Mouse (Mus musculus): ENCODE results near the gene Hcfc1. TPM values are rescaled to one million over a fixed set of nuclear protein-coding genes. Genes with fewer than 3 reads are reported as not detected.

The Hcfc1 gene
- polyA plus RNA-seq, 1 experiment from 2014 or later, result 35.6 TPM

GRCm38 (mm10) chrX:73941860-73942259 lies 24.3 kb downstream of the Hcfc1 start:
- no peaks in the 10 kb centered on the region for H3K27me3 ChIP-seq (ENCODE audit: control insufficient read depth, insufficient read depth, low read length)
- no peaks in the 10 kb centered on the region for H3K9me3 ChIP-seq (ENCODE audit: control insufficient read depth, low read length)
- no peak overlapping the region for H3K4me2 ChIP-seq (ENCODE audit: low read length)
- no peak overlapping the region for H3K4me3 ChIP-seq (ENCODE audit: control insufficient read depth in 1 of 2, insufficient read depth in 1 of 2, low read depth in 1 of 2, low read length in 2 of 2)
- H3K4me1 ChIP-seq (ENCODE audit: control insufficient read depth in 2 of 2, insufficient read depth in 2 of 2, low read length in 2 of 2), result peaks cover 0 to 3% of the 10 kb centered on the region in 2 experiments; a peak in 1 of 4 replicates
- WGBS, result 37% methylated on average over 2 of the region's 2 CpGs
- H3K9ac ChIP-seq (ENCODE audit: low read length), result no peak overlapping the region
- peak overlapping the region; percentile 32 to 57; a peak in 2 of 4 replicates for H3K27ac ChIP-seq (replicated peaks in 1 of 2; ENCODE audit: control insufficient read depth in 1 of 2, insufficient read depth in 1 of 2, low read depth in 2 of 2, low read length in 2 of 2)
- H3K36me3 ChIP-seq (ENCODE audit: control insufficient read depth, insufficient read depth, low read length), result peaks cover 53% of the 10 kb centered on the region
- no peak for ATAC-seq (ENCODE audit: insufficient number of reproducible peaks, insufficient read depth, low FRiP score, low read depth)

DNA sequence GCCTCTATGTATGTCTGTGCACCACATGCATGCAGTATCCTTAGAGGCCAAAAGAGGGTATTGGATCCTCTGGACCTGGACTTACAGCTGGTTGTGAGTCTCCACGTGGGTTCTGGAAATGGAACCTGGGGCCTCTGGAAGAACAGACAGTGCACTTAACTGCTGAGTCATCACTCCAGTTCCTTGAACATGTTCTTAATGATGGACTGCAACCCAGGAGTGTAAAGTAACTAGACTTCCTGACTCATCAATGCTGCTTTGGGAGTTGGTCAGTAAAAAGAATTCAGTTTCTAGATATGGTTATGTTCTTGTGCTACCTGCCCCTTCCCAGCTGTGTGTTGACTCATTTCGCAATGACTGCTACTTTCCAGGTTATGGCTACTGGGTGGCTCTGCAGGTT lies 34.3 kb downstream of the Hcfc1 start:
- Histone ChIP-seq H3K9me3 (ENCODE audit: control insufficient read depth, low read length) (no peaks in the 10 kb centered on the region), H3K4me2 (ENCODE audit: low read length) (no peak overlapping the region), H3K4me1 (ENCODE audit: control insufficient read depth in 2 of 2, insufficient read depth in 2 of 2, low read length in 2 of 2) (0 out of 4 replicates have a peak, but pooled peaks cover 0 to 2% of the 10 kb centered on the region in 2 experiments), H3K9ac (ENCODE audit: low read length) (no peak overlapping the region), H3K4me3 (ENCODE audit: control insufficient read depth in 1 of 2, insufficient read depth in 1 of 2, low read depth in 1 of 2, low read length in 2 of 2) (no peak overlapping the region), H3K27me3 (ENCODE audit: control insufficient read depth, insufficient read depth, low read length) (no peaks in the 10 kb centered on the region), H3K27ac (replicated peaks in 1 of 2; ENCODE audit: control insufficient read depth in 1 of 2, insufficient read depth in 1 of 2, low read depth in 2 of 2, low read length in 2 of 2) (no peak overlapping the region), H3K36me3 (ENCODE audit: control insufficient read depth, insufficient read depth, low read length) (no peaks in the 10 kb centered on the region)
- 73% methylated on average over 2 of the region's 2 CpGs for WGBS
- no peak for ATAC-seq (ENCODE audit: insufficient number of reproducible peaks, insufficient read depth, low FRiP score, low read depth)

GRCm38 (mm10) chrX:73930402-73931062 lies 35.6 kb downstream of the Hcfc1 start, which contains the start of gene Renbp:
Gene Renbp, minus strand, starts transcription at chrX:73930850.
- Histone ChIP-seq H3K4me1 (ENCODE audit: control insufficient read depth in 2 of 2, insufficient read depth in 2 of 2, low read length in 2 of 2) (0 out of 4 replicates have a peak, but pooled peaks cover 0 to 2% of the 10 kb centered on the region in 2 experiments), H3K9me3 (ENCODE audit: control insufficient read depth, low read length) (no peaks in the 10 kb centered on the region), H3K36me3 (ENCODE audit: control insufficient read depth, insufficient read depth, low read length) (peaks cover 8% of the 10 kb centered on the region), H3K4me2 (ENCODE audit: low read length) (peak within 1 kb of the TSS; percentile 64), H3K27ac (replicated peaks in 1 of 2; ENCODE audit: control insufficient read depth in 1 of 2, insufficient read depth in 1 of 2, low read depth in 2 of 2, low read length in 2 of 2) (no peak within 1 kb of the TSS), H3K9ac (ENCODE audit: low read length) (peak within 1 kb of the TSS; percentile 62), H3K4me3 (ENCODE audit: control insufficient read depth in 1 of 2, insufficient read depth in 1 of 2, low read depth in 1 of 2, low read length in 2 of 2) (peak within 1 kb of the TSS; percentile 41 to 44), H3K27me3 (ENCODE audit: control insufficient read depth, insufficient read depth, low read length) (no peaks in the 10 kb centered on the region)
- peak; percentile 88 for ATAC-seq (ENCODE audit: insufficient number of reproducible peaks, insufficient read depth, low FRiP score, low read depth)
- WGBS, result 33% methylated on average over 17 of the region's 17 CpGs

DNA sequence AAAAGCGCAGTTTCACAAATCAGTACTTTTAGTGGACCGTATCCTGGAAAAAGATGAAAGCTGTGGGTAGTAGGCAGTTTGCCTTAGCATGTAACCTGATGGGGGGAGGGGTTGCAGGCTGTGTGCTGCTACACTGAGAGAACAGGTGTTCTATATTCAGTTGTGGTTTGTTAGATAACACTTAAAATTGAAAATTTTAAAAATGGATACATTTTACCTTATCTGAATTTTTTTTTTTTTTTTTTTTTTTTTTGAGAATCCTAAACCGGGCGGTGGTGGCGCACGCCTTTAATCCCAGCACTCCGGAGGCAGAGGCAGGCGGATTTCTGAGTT lies 43.6 kb downstream of the Hcfc1 start:
- Histone ChIP-seq H3K36me3 (ENCODE audit: control insufficient read depth, insufficient read depth, low read length) (peaks cover 40% of the 10 kb centered on the region), H3K9me3 (ENCODE audit: control insufficient read depth, low read length) (no peaks in the 10 kb centered on the region), H3K27ac (replicated peaks in 1 of 2; ENCODE audit: control insufficient read depth in 1 of 2, insufficient read depth in 1 of 2, low read depth in 2 of 2, low read length in 2 of 2) (peak overlapping the region; percentile 66 to 83; a peak in 3 of 4 replicates), H3K27me3 (ENCODE audit: control insufficient read depth, insufficient read depth, low read length) (no peaks in the 10 kb centered on the region), H3K4me1 (ENCODE audit: control insufficient read depth in 2 of 2, insufficient read depth in 2 of 2, low read length in 2 of 2) (0 out of 4 replicates have a peak, but pooled peaks cover 0 to 4% of the 10 kb centered on the region in 2 experiments), H3K4me2 (ENCODE audit: low read length) (peak overlapping the region; percentile 74), H3K4me3 (ENCODE audit: control insufficient read depth in 1 of 2, insufficient read depth in 1 of 2, low read depth in 1 of 2, low read length in 2 of 2) (peak overlapping the region; percentile 51 to 60), H3K9ac (ENCODE audit: low read length) (peak overlapping the region; percentile 67; the same call in 1 of the 2 replicates)
- WGBS, result 81% methylated on average over 8 of the region's 8 CpGs
- ATAC-seq (ENCODE audit: insufficient number of reproducible peaks, insufficient read depth, low FRiP score, low read depth), result no peak

DNA sequence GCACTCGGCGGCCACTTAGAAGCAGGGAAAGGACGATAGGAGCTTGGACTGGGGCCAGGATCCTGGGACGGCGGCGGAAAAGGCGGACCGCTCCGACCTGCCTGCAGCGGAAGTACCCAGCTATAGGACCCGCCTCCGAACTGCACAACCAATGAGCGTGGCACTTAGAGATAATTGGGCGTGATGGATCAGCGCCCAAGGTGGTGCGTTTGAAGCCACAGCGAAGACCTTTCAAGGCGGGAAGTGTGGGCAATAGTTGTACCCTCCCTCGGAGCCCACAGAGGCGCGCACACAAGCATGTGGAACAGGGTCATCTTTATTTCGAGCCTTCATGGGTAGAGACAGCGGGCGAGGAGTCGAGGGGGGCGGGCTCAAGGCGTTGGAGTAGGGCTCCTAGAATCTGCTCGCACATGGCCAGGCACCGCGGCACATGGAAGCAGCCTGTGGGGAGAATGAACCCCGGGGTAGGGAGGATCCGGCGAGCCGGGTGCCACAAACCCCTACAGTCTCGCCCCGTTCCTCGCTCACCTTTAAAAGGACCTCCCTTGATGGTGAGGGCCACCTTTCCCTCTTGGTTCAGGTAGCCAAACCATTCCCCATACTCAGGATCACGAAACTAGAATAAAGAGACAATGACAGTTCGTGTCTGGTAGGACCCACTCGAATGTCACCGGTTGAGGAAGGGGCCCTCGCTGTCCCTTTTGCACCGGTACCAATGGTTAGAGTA lies 44.2 kb downstream of the Hcfc1 start, which contains the start of the genes Arhgap4 and Naa10:
Arhgap4 (minus strand) TSS at position 48 of the 727 bp plus-strand sequence.
Naa10 (minus strand) TSS at position 122 of the 727 bp plus-strand sequence.
- peaks cover 46% of the 10 kb centered on the region for H3K36me3 ChIP-seq (ENCODE audit: control insufficient read depth, insufficient read depth, low read length)
- ATAC-seq (ENCODE audit: insufficient number of reproducible peaks, insufficient read depth, low FRiP score, low read depth), result peak; percentile 94
- peak within 1 kb of the TSS; percentile 51 to 65 for H3K4me3 ChIP-seq (ENCODE audit: control insufficient read depth in 1 of 2, insufficient read depth in 1 of 2, low read depth in 1 of 2, low read length in 2 of 2)
- 16% methylated on average over 43 of the region's 43 CpGs for WGBS
- H3K27ac ChIP-seq (replicated peaks in 1 of 2; ENCODE audit: control insufficient read depth in 1 of 2, insufficient read depth in 1 of 2, low read depth in 2 of 2, low read length in 2 of 2), result peak within 1 kb of the TSS; percentile 79 to 83
- H3K9ac ChIP-seq (ENCODE audit: low read length), result peak within 1 kb of the TSS; percentile 80
- H3K27me3 ChIP-seq (ENCODE audit: control insufficient read depth, insufficient read depth, low read length), result no peaks in the 10 kb centered on the region
- H3K4me2 ChIP-seq (ENCODE audit: low read length), result peak within 1 kb of the TSS; percentile 74
- H3K4me1 ChIP-seq (ENCODE audit: control insufficient read depth in 2 of 2, insufficient read depth in 2 of 2, low read length in 2 of 2), result 0 out of 4 replicates have a peak, but pooled peaks cover 0 to 4% of the 10 kb centered on the region in 2 experiments
- no peaks in the 10 kb centered on the region for H3K9me3 ChIP-seq (ENCODE audit: control insufficient read depth, low read length)

DNA sequence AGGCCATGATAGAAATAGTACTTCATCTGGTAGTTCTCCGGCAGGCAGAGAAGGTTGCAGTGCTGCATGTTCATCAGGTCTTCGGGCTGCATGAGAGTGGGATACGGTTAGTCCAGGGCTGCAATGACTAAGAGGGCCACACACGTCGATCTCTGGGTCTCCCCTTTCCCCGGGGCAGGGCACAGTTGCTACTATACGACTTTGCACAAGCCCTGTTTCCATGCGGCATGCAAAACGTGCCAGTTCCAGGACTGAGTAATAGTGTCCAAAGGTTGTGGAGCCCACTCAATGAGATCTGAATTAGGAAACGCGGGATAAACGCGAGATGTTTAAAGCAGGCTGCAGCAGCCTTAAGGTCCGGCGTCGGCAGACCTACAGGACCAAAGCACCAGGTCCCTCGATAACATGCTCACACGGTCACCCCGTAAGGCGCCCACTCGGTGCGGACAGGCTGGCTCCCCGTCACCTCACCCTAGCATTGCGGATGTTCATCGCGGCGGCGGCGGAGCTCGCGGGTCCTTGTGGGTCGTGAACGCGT lies 44.8 kb downstream of the Hcfc1 start:
- Histone ChIP-seq H3K9ac (ENCODE audit: low read length) (peak overlapping the region; percentile 80), H3K27me3 (ENCODE audit: control insufficient read depth, insufficient read depth, low read length) (no peaks in the 10 kb centered on the region), H3K36me3 (ENCODE audit: control insufficient read depth, insufficient read depth, low read length) (peaks cover 46% of the 10 kb centered on the region), H3K4me2 (ENCODE audit: low read length) (peak overlapping the region; percentile 69), H3K9me3 (ENCODE audit: control insufficient read depth, low read length) (no peaks in the 10 kb centered on the region), H3K4me1 (ENCODE audit: control insufficient read depth in 2 of 2, insufficient read depth in 2 of 2, low read length in 2 of 2) (0 out of 4 replicates have a peak, but pooled peaks cover 0 to 4% of the 10 kb centered on the region in 2 experiments), H3K4me3 (ENCODE audit: control insufficient read depth in 1 of 2, insufficient read depth in 1 of 2, low read depth in 1 of 2, low read length in 2 of 2) (peak overlapping the region; percentile 51 to 65), H3K27ac (replicated peaks in 1 of 2; ENCODE audit: control insufficient read depth in 1 of 2, insufficient read depth in 1 of 2, low read depth in 2 of 2, low read length in 2 of 2) (peak overlapping the region; percentile 79 to 83)
- WGBS, result 15% methylated on average over 34 of the region's 34 CpGs
- ATAC-seq (ENCODE audit: insufficient number of reproducible peaks, insufficient read depth, low FRiP score, low read depth), result peak; percentile 27; the same call in 1 of the 2 replicates

DNA sequence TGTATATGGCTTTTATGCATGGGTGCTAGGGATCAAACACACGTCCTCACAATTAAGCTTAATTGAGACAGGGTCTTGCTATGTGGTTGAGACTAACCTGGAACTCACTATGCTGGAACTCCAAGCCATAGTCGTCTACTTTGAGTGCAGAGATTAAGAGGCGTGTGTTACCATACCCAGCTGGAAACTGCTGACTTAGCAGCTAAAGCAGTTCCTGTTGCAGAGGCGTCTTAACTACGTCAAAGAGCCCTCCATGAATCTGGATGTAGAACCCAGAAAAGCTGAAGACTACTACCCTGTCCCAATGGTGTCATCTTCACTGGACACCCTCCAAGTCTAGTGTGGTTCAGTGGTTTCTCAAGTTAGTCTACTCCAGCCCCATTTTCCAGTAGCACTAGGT lies 47.5 kb downstream of the Hcfc1 start:
- WGBS, result 74% methylated on average over 5 of the region's 5 CpGs
- no peak overlapping the region for H3K27ac ChIP-seq (replicated peaks in 1 of 2; ENCODE audit: control insufficient read depth in 1 of 2, insufficient read depth in 1 of 2, low read depth in 2 of 2, low read length in 2 of 2)
- no peaks in the 10 kb centered on the region for H3K9me3 ChIP-seq (ENCODE audit: control insufficient read depth, low read length)
- no peaks in the 10 kb centered on the region for H3K27me3 ChIP-seq (ENCODE audit: control insufficient read depth, insufficient read depth, low read length)
- no peak overlapping the region for H3K4me3 ChIP-seq (ENCODE audit: control insufficient read depth in 1 of 2, insufficient read depth in 1 of 2, low read depth in 1 of 2, low read length in 2 of 2)
- H3K4me1 ChIP-seq (ENCODE audit: control insufficient read depth in 2 of 2, insufficient read depth in 2 of 2, low read length in 2 of 2), result 0 out of 4 replicates have a peak, but pooled peaks cover 0 to 4% of the 10 kb centered on the region in 2 experiments
- peaks cover 32% of the 10 kb centered on the region for H3K36me3 ChIP-seq (ENCODE audit: control insufficient read depth, insufficient read depth, low read length)
- no peak overlapping the region for H3K4me2 ChIP-seq (ENCODE audit: low read length)
- ATAC-seq (ENCODE audit: insufficient number of reproducible peaks, insufficient read depth, low FRiP score, low read depth), result no peak
- no peak overlapping the region for H3K9ac ChIP-seq (ENCODE audit: low read length)

All from heart, embryonic 14.5 days (tissue).